Mouse (Mus musculus) liver, adult 2 months (tissue): ENCODE data around the gene Fibp. TPM values are rescaled to one million over a fixed set of nuclear protein-coding genes. Genes with fewer than 3 reads are reported as not detected.

ENCODE experiments used
- DNase-seq: peaks from one replicate; pipeline ENCODE4 v3.0.0-alpha.2; 2011; ENCODE audit warnings: low read depth, low spot score; ENCODE audit errors: extremely low read depth
- H3K27ac ChIP-seq: fragments of 200-500 bp; replicated peaks from 2 replicates; pipeline ENCODE4 v1.5.1; 2012; ENCODE audit warnings: low read depth, mild to moderate bottlenecking, control low read depth, inconsistent platforms, low read length; ENCODE audit not compliant: insufficient read depth
- H3K27me3 ChIP-seq: fragments of 200-500 bp; 2 replicates; pipeline ENCODE4 v1.6.1; 2012; ENCODE audit warnings: mild to moderate bottlenecking, moderate library complexity, low read length, inconsistent platforms; ENCODE audit not compliant: control insufficient read depth, insufficient read depth
- H3K36me3 ChIP-seq: fragments of 200-500 bp; 2 replicates; pipeline ENCODE4 v1.6.1; 2012; ENCODE audit warnings: low read length, inconsistent platforms; ENCODE audit not compliant: control insufficient read depth, insufficient read depth
- H3K4me1 ChIP-seq: fragments of 200-500 bp; 2 replicates; pipeline ENCODE4 v1.6.1; 2011; ENCODE audit warnings: low read length; ENCODE audit not compliant: control insufficient read depth, insufficient read depth
- H3K4me3 ChIP-seq: fragments of 200-500 bp; 2 replicates; pipeline ENCODE4 v1.5.1; 2011; ENCODE audit warnings: low read depth, mild to moderate bottlenecking, control low read depth, low read length, moderate library complexity; ENCODE audit not compliant: insufficient read depth
- H3K79me2 ChIP-seq: fragments of 200-500 bp; 2 replicates; pipeline ENCODE4 v1.6.1; 2012; ENCODE audit warnings: inconsistent platforms, mild to moderate bottlenecking, low read length, moderate library complexity; ENCODE audit not compliant: control insufficient read depth, insufficient read depth
- H3K9ac ChIP-seq: fragments of 200-500 bp; 2 replicates; pipeline ENCODE4 v1.6.1; 2012; ENCODE audit warnings: low read depth, mild to moderate bottlenecking, control low read depth, inconsistent platforms, low read length
- CTCF ChIP-seq: fragments of 200-500 bp; IDR thresholded peaks from 2 replicates; pipeline ENCODE4 v1.5.1; 2011; ENCODE audit warnings: low read depth, low read length, control low read depth
- POLR2A ChIP-seq: fragments of 200-500 bp; IDR thresholded peaks from 2 replicates; pipeline ENCODE4 v1.6.1; 2011; ENCODE audit warnings: low read length, control low read depth; ENCODE audit not compliant: insufficient read depth; ENCODE audit errors: extremely low read depth
- WGBS: fragments of 180-500 bp; shearing (Covaris S2); methylation state at CpG from one replicate; pipeline ENCODE4 v1.1.7; 2018; 5-methylcytosine and 5-hydroxymethylcytosine counted together
- polyA plus RNA-seq: library from polyadenylated mRNA; depleted of rRNA; stranded (reverse); fragments of >200 nt; gene quantifications from 2 replicates; pipeline ENCODE4 v1.2.3, GENCODE M21; 2012; rRNA removed
- total RNA-seq: library from RNA; depleted of rRNA; stranded (reverse); fragments of >200 nt; gene quantifications from 2 replicates; pipeline ENCODE4 v1.2.3, GENCODE M21; 2014; rRNA removed

Fibp gene
- total and polyA plus RNA-seq, 2 experiments = 25.8 to 46.6 TPM

DNA sequence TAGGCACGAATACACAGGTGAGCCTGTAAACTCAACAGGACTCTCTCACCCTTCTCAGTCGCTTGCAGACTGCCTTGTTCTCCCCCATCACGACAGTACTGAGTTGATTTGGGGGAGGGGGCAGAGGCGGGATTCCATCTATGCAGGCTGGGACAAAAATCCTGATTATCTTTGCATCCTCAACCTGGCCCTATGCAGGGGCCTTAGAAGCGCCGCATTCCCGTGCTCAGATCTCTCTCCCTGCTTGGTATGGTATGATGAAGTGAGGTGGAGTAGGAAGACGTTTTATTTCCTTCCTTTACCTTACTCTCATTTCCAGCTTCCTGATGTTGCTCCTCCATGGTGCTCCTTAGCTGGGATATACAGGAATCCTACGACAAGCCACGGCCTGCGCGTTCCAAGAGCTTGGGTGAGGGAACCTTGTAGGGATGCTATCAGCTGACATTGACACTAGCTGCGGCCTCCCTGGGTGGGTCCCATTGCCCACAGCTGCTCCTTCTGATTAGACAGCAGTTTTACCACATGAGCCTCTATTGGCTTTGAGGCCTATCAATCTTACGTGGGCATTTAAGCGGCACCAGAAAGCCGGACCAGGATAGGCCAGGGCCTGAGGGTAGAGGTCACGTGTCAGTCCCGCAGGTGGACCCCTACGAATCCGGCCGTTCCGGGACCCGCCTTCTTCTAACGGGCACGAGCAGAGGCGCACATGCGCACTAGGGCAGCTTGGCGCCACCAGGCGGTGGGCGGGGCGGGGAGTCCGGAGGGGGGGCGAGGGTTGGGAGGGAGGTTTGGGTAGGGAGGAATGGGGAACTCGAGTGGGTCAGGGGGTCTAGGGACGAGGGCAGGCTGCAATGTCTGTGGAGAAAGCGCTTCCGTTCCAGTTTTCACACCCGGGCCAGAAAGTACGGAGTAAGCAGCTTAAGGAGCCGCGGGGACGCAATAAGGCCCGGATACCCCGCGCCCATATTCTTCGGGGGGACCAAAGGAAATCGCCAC is 49.9 kb downstream of the Fibp start, which contains the start of gene Snx32:
Gene Snx32, minus strand, starts transcription at position 508 of the 996 bp plus-strand sequence.
- Histone ChIP-seq H3K9ac (peak within 1 kb of the TSS; percentile 68), H3K36me3 (no peaks in the 10 kb centered on the region), H3K79me2 (no peaks in the 10 kb centered on the region; the same call in 1 of the 2 replicates), H3K4me3 (peak within 1 kb of the TSS; percentile 62), H3K4me1 (peaks cover 9% of the 10 kb centered on the region), H3K27ac (peak within 1 kb of the TSS; percentile 2), H3K27me3 (no peaks in the 10 kb centered on the region)
- peak; percentile 97 for DNase-seq
- TF ChIP-seq POLR2A (0 out of 2 replicates have a peak, but pooled peaks have one; percentile 4), CTCF (no peak)
- WGBS = 3% methylated on average over 46 of the region's 47 CpGs

GRCm38 (mm10) chr19:5511074-5511632 is 50.7 kb downstream of the Fibp start:
- no peaks in the 10 kb centered on the region for H3K27me3 ChIP-seq
- H3K4me3 ChIP-seq = peak overlapping the region; percentile 51
- no peak for TF ChIP-seq CTCF
- no peak for TF ChIP-seq POLR2A
- peak overlapping the region; percentile 68 for H3K9ac ChIP-seq
- H3K27ac ChIP-seq = peak overlapping the region; percentile 2
- H3K4me1 ChIP-seq = peaks cover 9% of the 10 kb centered on the region
- no peak for DNase-seq
- H3K79me2 ChIP-seq = no peaks in the 10 kb centered on the region; the same call in 1 of the 2 replicates
- 38% methylated on average over 15 of the region's 15 CpGs for WGBS
- no peaks in the 10 kb centered on the region for H3K36me3 ChIP-seq

DNA sequence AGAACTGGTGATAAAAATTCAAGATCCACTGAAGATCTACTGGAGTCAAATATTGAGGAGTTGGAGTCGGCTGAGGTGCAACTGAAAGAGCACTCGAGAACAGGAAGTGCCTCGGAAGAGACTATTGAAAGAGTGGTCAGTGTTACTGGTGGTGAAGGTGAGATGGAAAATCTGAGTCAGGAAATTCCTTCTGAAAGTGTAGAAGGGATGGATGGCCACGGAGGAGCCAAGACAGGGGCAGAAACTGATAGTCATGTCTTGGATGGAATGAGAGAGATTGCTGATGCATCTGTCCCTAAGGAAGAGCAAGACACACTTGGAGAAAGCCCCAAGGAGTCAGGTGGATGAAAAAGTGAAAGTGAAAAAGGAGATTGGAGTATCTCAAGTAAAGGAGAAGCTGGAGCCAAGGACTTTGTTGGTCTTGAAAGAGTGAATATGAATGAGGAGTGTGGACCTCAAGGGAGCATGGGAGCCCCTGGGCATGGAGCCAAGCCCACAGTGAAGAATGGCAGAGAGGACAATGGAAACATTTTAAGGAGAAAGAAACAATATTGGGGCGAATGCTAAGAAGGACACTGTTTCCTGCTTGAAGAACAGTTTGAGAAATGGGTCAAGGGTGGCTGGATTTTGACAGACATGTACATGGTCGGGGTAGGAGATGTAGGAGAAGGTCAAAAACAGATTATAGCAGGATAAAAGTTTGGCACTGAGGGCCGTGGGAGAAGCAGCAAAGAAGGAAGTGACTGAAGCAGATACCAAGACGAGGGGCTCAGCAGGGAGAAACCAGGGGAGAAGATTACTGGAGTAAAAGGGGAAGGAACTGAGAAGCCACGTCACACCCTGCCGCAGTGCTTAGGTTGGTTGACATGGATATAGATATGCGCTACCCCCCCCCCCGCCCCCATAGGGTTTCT is 51.9 kb downstream of the Fibp start:
- Histone ChIP-seq H3K36me3 (no peaks in the 10 kb centered on the region), H3K27ac (no peak overlapping the region), H3K4me3 (no peak overlapping the region), H3K9ac (no peak overlapping the region), H3K27me3 (no peaks in the 10 kb centered on the region), H3K79me2 (no peaks in the 10 kb centered on the region; the same call in 1 of the 2 replicates), H3K4me1 (peaks cover 9% of the 10 kb centered on the region)
- WGBS = 80% methylated on average over 12 of the region's 12 CpGs
- no peak for TF ChIP-seq POLR2A
- no peak for TF ChIP-seq CTCF
- no peak for DNase-seq

GRCm38 (mm10) chr19:5513005-5513349 is 52.6 kb downstream of the Fibp start:
- TF ChIP-seq CTCF (no peak), POLR2A (no peak)
- Histone ChIP-seq H3K4me1 (peaks cover 9% of the 10 kb centered on the region), H3K79me2 (no peaks in the 10 kb centered on the region; the same call in 1 of the 2 replicates), H3K9ac (no peak overlapping the region), H3K27ac (no peak overlapping the region), H3K4me3 (no peak overlapping the region), H3K36me3 (no peaks in the 10 kb centered on the region), H3K27me3 (no peaks in the 10 kb centered on the region)
- no peak for DNase-seq
- 89% methylated on average over 3 of the region's 3 CpGs for WGBS

Other genes with a start within 250 kb of the Fibp start
- gene Pacs1, start 187.5 kb upstream of the Fibp start, total RNA-seq = 1.1 and 3.3 TPM in 2 replicates
- 2.4 and 3.0 TPM in 2 replicates for gene Pacs1, start 187.5 kb upstream of the Fibp start, polyA plus RNA-seq
- 58.1 and 60.0 TPM in 2 replicates for gene Sf3b2, start 165.2 kb upstream of the Fibp start, total RNA-seq
- gene Sf3b2, start 165.2 kb upstream of the Fibp start, polyA plus RNA-seq = 60.8 and 61.4 TPM in 2 replicates
- gene Gal3st3, start 162.3 kb upstream of the Fibp start, total RNA-seq = not detected in 2 replicates
- not detected in 2 replicates for gene Gal3st3, start 162.3 kb upstream of the Fibp start, polyA plus RNA-seq
- gene Catsper1, start 124.9 kb upstream of the Fibp start, total RNA-seq = not detected in 2 replicates
- gene Catsper1, start 124.9 kb upstream of the Fibp start, polyA plus RNA-seq = 0.05 TPM in 1 of 2 replicates, not detected in the other
- not detected in 2 replicates for gene Cst6, start 111.0 kb upstream of the Fibp start, total RNA-seq
- gene Cst6, start 111.0 kb upstream of the Fibp start, polyA plus RNA-seq = not detected in 2 replicates
- gene Eif1ad, start 93.9 kb upstream of the Fibp start, total RNA-seq = 12.7 and 14.0 TPM in 2 replicates
- gene Eif1ad, start 93.9 kb upstream of the Fibp start, polyA plus RNA-seq = 23.9 and 25.9 TPM in 2 replicates
- gene Banf1, start 93.4 kb upstream of the Fibp start, total RNA-seq = 20.2 and 21.5 TPM in 2 replicates
- 68.5 and 71.2 TPM in 2 replicates for gene Banf1, start 93.4 kb upstream of the Fibp start, polyA plus RNA-seq
- gene Sart1, start 71.9 kb upstream of the Fibp start, total RNA-seq = 17.5 and 23.2 TPM in 2 replicates
- 8.3 TPM in 2 replicates for gene Sart1, start 71.9 kb upstream of the Fibp start, polyA plus RNA-seq
- gene Tsga10ip, start 58.1 kb upstream of the Fibp start, total RNA-seq = not detected in 2 replicates
- gene Tsga10ip, start 58.1 kb upstream of the Fibp start, polyA plus RNA-seq = 0.41 TPM in 1 of 2 replicates, not detected in the other
- 67.4 and 80.5 TPM in 2 replicates for gene Drap1, start 35.6 kb upstream of the Fibp start, total RNA-seq
- gene Drap1, start 35.6 kb upstream of the Fibp start, polyA plus RNA-seq = 57.1 and 59.2 TPM in 2 replicates
- gene AI837181, start 35.5 kb upstream of the Fibp start, total RNA-seq = 7.8 and 11.5 TPM in 2 replicates
- gene AI837181, start 35.5 kb upstream of the Fibp start, polyA plus RNA-seq = 34.1 and 36.6 TPM in 2 replicates
- not detected in 2 replicates for gene Fosl1, start 13.1 kb upstream of the Fibp start, total RNA-seq
- not detected in 2 replicates for gene Fosl1, start 13.1 kb upstream of the Fibp start, polyA plus RNA-seq
- 2.7 and 3.3 TPM in 2 replicates for gene Ccdc85b, start 2.7 kb upstream of the Fibp start, total RNA-seq
- 2.4 and 2.6 TPM in 2 replicates for gene Ccdc85b, start 2.7 kb upstream of the Fibp start, polyA plus RNA-seq
- 0.37 and 0.40 TPM in 2 replicates for gene Ctsw, start 7.9 kb downstream of the Fibp start, total RNA-seq
- gene Ctsw, start 7.9 kb downstream of the Fibp start, polyA plus RNA-seq = 1.1 and 1.5 TPM in 2 replicates
- gene Efemp2, start 13.3 kb downstream of the Fibp start, total RNA-seq = 4.0 and 4.3 TPM in 2 replicates
- gene Efemp2, start 13.3 kb downstream of the Fibp start, polyA plus RNA-seq = 7.7 and 8.5 TPM in 2 replicates
- gene Mus81, start 27.8 kb downstream of the Fibp start, total RNA-seq = 8.1 and 10.9 TPM in 2 replicates
- gene Mus81, start 27.8 kb downstream of the Fibp start, polyA plus RNA-seq = 21.2 and 22.9 TPM in 2 replicates
- 117 and 122 TPM in 2 replicates for gene Cfl1, start 29.8 kb downstream of the Fibp start, total RNA-seq
- 177 and 193 TPM in 2 replicates for gene Cfl1, start 29.8 kb downstream of the Fibp start, polyA plus RNA-seq
- 0.83 and 0.87 TPM in 2 replicates for gene 1700020D05Rik, start 43.2 kb downstream of the Fibp start, total RNA-seq
- gene 1700020D05Rik, start 43.2 kb downstream of the Fibp start, polyA plus RNA-seq = 0.30 and 0.59 TPM in 2 replicates
- gene Snx32, start 49.9 kb downstream of the Fibp start, total RNA-seq = 1.6 and 1.8 TPM in 2 replicates
- gene Snx32, start 49.9 kb downstream of the Fibp start, polyA plus RNA-seq = 4.1 and 4.5 TPM in 2 replicates
- gene Ovol1, start 100.0 kb downstream of the Fibp start, total RNA-seq = not detected in 2 replicates
- 0.12 TPM in 1 of 2 replicates, not detected in the other for gene Ovol1, start 100.0 kb downstream of the Fibp start, polyA plus RNA-seq
- 2.7 and 2.8 TPM in 2 replicates for gene Ap5b1, start 107.4 kb downstream of the Fibp start, total RNA-seq
- 3.4 and 5.3 TPM in 2 replicates for gene Ap5b1, start 107.4 kb downstream of the Fibp start, polyA plus RNA-seq
- gene Rnaseh2c, start 141.3 kb downstream of the Fibp start, total RNA-seq = 47.9 and 51.4 TPM in 2 replicates
- gene Rnaseh2c, start 141.3 kb downstream of the Fibp start, polyA plus RNA-seq = 56.3 and 58.0 TPM in 2 replicates
- gene Kat5, start 149.6 kb downstream of the Fibp start, total RNA-seq = 15.9 and 16.8 TPM in 2 replicates
- gene Kat5, start 149.6 kb downstream of the Fibp start, polyA plus RNA-seq = 23.0 and 23.6 TPM in 2 replicates
- 7.6 and 13.0 TPM in 2 replicates for gene Rela, start 176.9 kb downstream of the Fibp start, total RNA-seq
- 47.6 and 65.7 TPM in 2 replicates for gene Rela, start 176.9 kb downstream of the Fibp start, polyA plus RNA-seq
- gene Sipa1, start 203.1 kb downstream of the Fibp start, total RNA-seq = 3.4 and 4.4 TPM in 2 replicates
- 11.8 and 17.9 TPM in 2 replicates for gene Sipa1, start 203.1 kb downstream of the Fibp start, polyA plus RNA-seq
- 10.2 and 16.4 TPM in 2 replicates for gene Map3k11, start 228.1 kb downstream of the Fibp start, total RNA-seq
- 46.2 and 53.6 TPM in 2 replicates for gene Map3k11, start 228.1 kb downstream of the Fibp start, polyA plus RNA-seq
- gene Pcnx3, start 228.3 kb downstream of the Fibp start, total RNA-seq = 7.6 and 14.0 TPM in 2 replicates
- gene Pcnx3, start 228.3 kb downstream of the Fibp start, polyA plus RNA-seq = 44.8 and 63.8 TPM in 2 replicates
- gene Kcnk7, start 243.8 kb downstream of the Fibp start, total RNA-seq = not detected in 2 replicates
- gene Kcnk7, start 243.8 kb downstream of the Fibp start, polyA plus RNA-seq = 0.09 TPM in 1 of 2 replicates, not detected in the other